Comparison of ENCODE assay signal across 17 mouse cellular contexts in the genomic region with DNA sequence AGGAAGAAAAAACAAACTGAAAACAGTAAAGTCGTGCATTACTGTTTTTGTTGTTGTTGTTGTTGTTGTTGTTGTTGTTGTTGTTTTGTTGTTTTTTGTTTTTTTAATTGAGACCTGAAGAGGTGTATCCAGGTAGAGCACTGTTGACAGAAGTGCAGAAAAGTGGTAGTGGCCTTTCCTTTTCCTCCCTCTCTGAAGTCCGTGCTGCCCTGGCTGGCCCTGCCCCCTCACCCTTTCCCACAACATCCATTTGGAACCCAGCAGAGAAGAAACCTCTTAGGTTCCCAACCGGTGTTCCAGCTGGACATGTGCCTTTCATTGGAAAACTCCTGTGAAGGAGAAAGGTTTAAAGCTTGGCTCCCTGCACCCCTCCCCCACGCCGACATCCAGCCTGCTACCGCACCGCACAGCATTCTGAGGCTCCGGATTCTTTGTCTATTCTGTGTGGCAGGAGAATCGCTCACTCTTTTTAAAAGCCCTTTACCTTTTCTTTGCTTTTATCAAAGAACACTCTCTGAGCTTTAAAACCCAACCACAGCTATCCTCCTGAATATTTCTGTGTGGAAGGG.
DNase-seq lines count a peak whose midpoint lies in the region; ATAC-seq lines count a peak whose summit lies in the region.
"Had no signal": no experiment of that assay in that cellular context is flagged by ENCODE, and none has a peak within 500 bp of the region (broad histone marks: within the 10 kb centered on the region; RNA-seq: fewer than 3 reads in every experiment).

No protein-coding gene starts in this region.

- peak; percentile 48 for DNase-seq in heart, adult 11 months
- no peak for DNase-seq in heart, adult 9 months (ENCODE audit: low spot score in 2 of 2)
- DNase-seq in embryo, embryonic 10.5 days (ENCODE audit: low spot score), result peak; percentile 45
- DNase-seq in forebrain, embryonic 14.5 days (ENCODE audit: low spot score), result peak; percentile 71
- no peak for DNase-seq in kidney, postnatal 10 days
- DNase-seq in lung, postnatal 25 days (ENCODE audit: low spot score), result no peak
- DNase-seq: adrenal gland, postnatal 10 days; cerebellum, postnatal 36 days; heart, postnatal 10 days; kidney, postnatal 25 days; liver, postnatal 0 days had no signal

- H3K4me3 ChIP-seq in forebrain, embryonic 14.5 days (ENCODE audit: low read depth, low read length), result no peak overlapping the region
- H3K4me3 ChIP-seq in midbrain, embryonic 13.5 days (replicated peaks), result no peak overlapping the region
- H3K4me3 ChIP-seq in neural tube, embryonic 15.5 days (replicated peaks), result no peak overlapping the region
- H3K4me3 ChIP-seq: erythroblast, embryonic 14.5 days; myocyte; stomach, embryonic 15.5 days had no signal

- peak overlapping the region; percentile 18; the same call in 1 of the 2 replicates for H3K9ac ChIP-seq in forebrain, embryonic 14.5 days (ENCODE audit: low read length)
- no peak overlapping the region for H3K9ac ChIP-seq in midbrain, embryonic 13.5 days (replicated peaks)
- no peak overlapping the region for H3K9ac ChIP-seq in neural tube, embryonic 15.5 days (replicated peaks)
- H3K9ac ChIP-seq: liver, postnatal 0 days; stomach, embryonic 15.5 days had no signal

- 9% methylated on average over 9 of the region's 9 CpGs for WGBS in forebrain, embryonic 14.5 days
- 17% methylated on average over 9 of the region's 9 CpGs for WGBS in midbrain, embryonic 13.5 days
- 26% methylated on average over 9 of the region's 9 CpGs for WGBS in neural tube, embryonic 15.5 days

- no peaks in the 10 kb centered on the region for H3K36me3 ChIP-seq in forebrain, embryonic 14.5 days (ENCODE audit: control insufficient read depth, insufficient read depth, low read length)
- no peaks in the 10 kb centered on the region for H3K36me3 ChIP-seq in midbrain, embryonic 13.5 days
- no peaks in the 10 kb centered on the region for H3K36me3 ChIP-seq in neural tube, embryonic 15.5 days
- H3K36me3 ChIP-seq: stomach, embryonic 15.5 days had no signal

- 0 out of 2 replicates have a peak overlapping the region, but pooled peaks have one; percentile 21 for H3K4me2 ChIP-seq in forebrain, embryonic 14.5 days (ENCODE audit: low read length)
- H3K4me2 ChIP-seq in midbrain, embryonic 13.5 days (replicated peaks), result peak overlapping the region; percentile 14; the same call in 1 of the 2 replicates
- no peak overlapping the region for H3K4me2 ChIP-seq in neural tube, embryonic 15.5 days
- H3K4me2 ChIP-seq: stomach, embryonic 15.5 days had no signal

- H3K27me3 ChIP-seq in forebrain, embryonic 14.5 days (replicated peaks; ENCODE audit: control insufficient read depth, insufficient read depth, low read length), result no peaks in the 10 kb centered on the region
- H3K27me3 ChIP-seq in midbrain, embryonic 13.5 days, result no peaks in the 10 kb centered on the region
- no peaks in the 10 kb centered on the region for H3K27me3 ChIP-seq in neural tube, embryonic 15.5 days (replicated peaks)
- H3K27me3 ChIP-seq: stomach, embryonic 15.5 days had no signal

- no peak overlapping the region for H3K27ac ChIP-seq in forebrain, embryonic 14.5 days (ENCODE audit: low read depth, low read length)
- 0 out of 2 replicates have a peak overlapping the region, but pooled peaks have one; percentile 36 for H3K27ac ChIP-seq in midbrain, embryonic 13.5 days
- no peak overlapping the region for H3K27ac ChIP-seq in neural tube, embryonic 15.5 days (replicated peaks)
- H3K27ac ChIP-seq: stomach, embryonic 15.5 days had no signal

- H3K4me1 ChIP-seq in forebrain, embryonic 14.5 days (ENCODE audit: control insufficient read depth, insufficient read depth, low read length), result peaks cover 4% of the 10 kb centered on the region; the same call in 1 of the 2 replicates
- H3K4me1 ChIP-seq in midbrain, embryonic 13.5 days (replicated peaks), result peaks cover 5% of the 10 kb centered on the region
- H3K4me1 ChIP-seq in neural tube, embryonic 15.5 days, result 0 out of 2 replicates have a peak, but pooled peaks cover 2% of the 10 kb centered on the region
- H3K4me1 ChIP-seq: stomach, embryonic 15.5 days had no signal

- peak; percentile 54; the same call in 1 of the 2 replicates for ATAC-seq in forebrain, embryonic 14.5 days
- ATAC-seq in midbrain, embryonic 13.5 days, result no peak
- no peak for ATAC-seq in neural tube, embryonic 15.5 days (ENCODE audit: low FRiP score)
- ATAC-seq: intestine, postnatal 0 days; liver, postnatal 0 days had no signal

- no peaks in the 10 kb centered on the region for H3K9me3 ChIP-seq in forebrain, embryonic 14.5 days (replicated peaks; ENCODE audit: control insufficient read depth, low read length)
- H3K9me3 ChIP-seq in midbrain, embryonic 13.5 days, result no peaks in the 10 kb centered on the region
- no peaks in the 10 kb centered on the region for H3K9me3 ChIP-seq in neural tube, embryonic 15.5 days (replicated peaks)
- H3K9me3 ChIP-seq: stomach, embryonic 15.5 days had no signal

Comparison
In these comparisons a context has a peak if more than half of its experiments do, and no peak if none do; other contexts are left out.
1. DNase-seq: peak in heart, adult 11 months (single experiment), embryo, embryonic 10.5 days (single experiment) and forebrain, embryonic 14.5 days (single experiment); none in heart, adult 9 months (0 of 2), kidney, postnatal 10 days (single experiment) and lung, postnatal 25 days (single experiment).